Mouse (Mus musculus) midbrain, embryonic 14.5 days (tissue): ENCODE results near the gene Gm4836. TPM values are rescaled to one million over a fixed set of nuclear protein-coding genes. Genes with fewer than 3 reads are reported as not detected.
"Not testable (repeated sequence)": the region's sequence is repeated elsewhere in the genome, so short reads cannot be mapped to it uniquely, and the experiment has no call there.

Experiments
- ATAC-seq: fragments of 200-750 bp; cut with Nextera tagmentation; 2 replicates; pipeline ENCODE4 v1.8.0; 2017; ENCODE audit warnings: moderate number of reproducible peaks, moderate library complexity; ENCODE audit not compliant: low FRiP score, low TSS enrichment
- DNase-seq: peaks from one replicate; pipeline ENCODE4 v3.0.0-alpha.2; 2015
- H3K27ac ChIP-seq: fragments of 300-500 bp; sonication (generic); replicated peaks from 2 replicates; pipeline ENCODE4 v1.5.1; 2014; ENCODE audit warnings: mild to moderate bottlenecking, low read depth, low read length, moderate library complexity
- H3K27me3 ChIP-seq: fragments of 300-500 bp; sonication (generic); 2 replicates; pipeline ENCODE4 v1.6.1; 2014; ENCODE audit warnings: low read length, control low read depth, mixed read lengths; ENCODE audit not compliant: control insufficient read depth, insufficient read depth
- H3K36me3 ChIP-seq: fragments of 300-500 bp; sonication (generic); 2 replicates; pipeline ENCODE4 v1.6.1; 2014; ENCODE audit warnings: low read length, control low read depth; ENCODE audit not compliant: control insufficient read depth, insufficient read depth
- H3K4me1 ChIP-seq: fragments of 300-500 bp; sonication (generic); 2 replicates; pipeline ENCODE4 v1.6.1; 2014; ENCODE audit warnings: mild to moderate bottlenecking, antibody characterized with exemption, low read length, control low read depth; ENCODE audit not compliant: control insufficient read depth, insufficient read depth
- H3K4me2 ChIP-seq: fragments of 300-500 bp; sonication (generic); 2 replicates; pipeline ENCODE4 v1.6.1; 2014; ENCODE audit warnings: mild to moderate bottlenecking, low read length, moderate library complexity
- H3K4me3 ChIP-seq: fragments of 300-500 bp; sonication (generic); replicated peaks from 2 replicates; pipeline ENCODE4 v1.5.1; 2014; ENCODE audit warnings: low read depth, low read length
- H3K9ac ChIP-seq: fragments of 300-500 bp; sonication (generic); replicated peaks from 2 replicates; pipeline ENCODE4 v1.6.1; 2014; ENCODE audit warnings: mild to moderate bottlenecking, low read length, moderate library complexity
- H3K9me3 ChIP-seq: fragments of 300-500 bp; sonication (generic); 2 replicates; pipeline ENCODE4 v1.6.1; 2016; ENCODE audit warnings: low read length, control low read depth, mixed read lengths; ENCODE audit not compliant: control insufficient read depth
- WGBS: fragments of 180-500 bp; shearing (Covaris S2); extraction: QIAGEN DNeasy Blood & Tissue Kit; methylation state at CpG from one replicate; pipeline ENCODE4 v1.1.7; 2014; 5-methylcytosine and 5-hydroxymethylcytosine counted together
- polyA plus RNA-seq: library from polyadenylated mRNA; unstranded; fragments of >200 nt; fragmentation: Nextera tagmentation; extraction: Ambion mirVana; gene quantifications from 2 replicates; pipeline ENCODE4 v1.2.1, GENCODE M21; 2014

Gm4836 gene
- not detected in 2 replicates for polyA plus RNA-seq

DNA sequence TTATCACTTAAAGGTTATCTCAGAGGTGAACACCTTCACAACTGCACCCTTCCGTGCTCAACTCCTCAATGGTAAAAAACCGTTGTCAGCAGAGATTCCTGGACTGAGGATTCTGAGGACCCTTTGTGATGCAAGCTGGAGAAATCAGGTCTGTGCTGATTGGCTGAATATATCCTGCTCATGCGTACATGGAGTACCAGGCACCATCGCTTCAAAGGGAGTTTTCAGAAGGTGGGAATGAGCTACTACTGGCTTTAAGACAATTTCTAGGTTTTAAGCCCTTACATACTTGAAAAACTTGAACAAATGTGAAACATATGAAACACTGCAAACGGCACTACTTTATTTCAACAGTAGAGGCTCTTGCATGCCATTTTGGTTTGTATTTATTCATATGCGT lies at the start of gene Gm4836:
Gene Gm4836 (minus strand): TSS at position 101 of the 400 bp plus-strand sequence.
- not testable (repeated sequence) for DNase-seq, H3K27ac ChIP-seq, H3K36me3 ChIP-seq, ATAC-seq, H3K9me3 ChIP-seq, H3K4me2 ChIP-seq, H3K4me3 ChIP-seq, H3K9ac ChIP-seq, H3K27me3 ChIP-seq, H3K4me1 ChIP-seq
- no CpG with 5 or more reads among the region's 6 CpGs for WGBS
